Mouse (Mus musculus) gonadal fat pad, adult 2 months (tissue): Measurements from ENCODE around the gene Xab2. TPM values are rescaled to one million over a fixed set of nuclear protein-coding genes. Genes with fewer than 3 reads are reported as not detected.

Experiments used
- polyA plus RNA-seq: library from polyadenylated mRNA; depleted of rRNA; stranded (reverse); fragments of >200 nt; gene quantifications from 2 replicates; pipeline ENCODE4 v1.2.3, GENCODE M21; 2012; rRNA removed

Xab2 gene
- polyA plus RNA-seq, 1 experiment, result 65.8 TPM

Other genes starting within 250 kb of the Xab2 start
- 25.9 and 30.3 TPM in 2 replicates for gene Arhgef18, start 228.3 kb downstream of the Xab2 start, polyA plus RNA-seq
- gene Pex11g, start 153.6 kb downstream of the Xab2 start, polyA plus RNA-seq, result 27.2 and 29.8 TPM in 2 replicates
- 0.12 and 0.24 TPM in 2 replicates for gene Tex45, start 150.5 kb downstream of the Xab2 start, polyA plus RNA-seq
- gene Zfp358, start 128.2 kb downstream of the Xab2 start, polyA plus RNA-seq, result 60.3 and 61.1 TPM in 2 replicates
- 217 and 256 TPM in 2 replicates for gene Mcoln1, start 120.9 kb downstream of the Xab2 start, polyA plus RNA-seq
- gene Pnpla6, start 105.9 kb downstream of the Xab2 start, polyA plus RNA-seq, result 79.4 and 87.8 TPM in 2 replicates
- gene C330021F23Rik, start 53.3 kb downstream of the Xab2 start, polyA plus RNA-seq, result 2.8 and 3.2 TPM in 2 replicates
- gene Camsap3, start 34.0 kb downstream of the Xab2 start, polyA plus RNA-seq, result 31.9 and 44.8 TPM in 2 replicates
- 11.6 and 12.5 TPM in 2 replicates for gene Pet100, start 232 bp upstream of the Xab2 start, polyA plus RNA-seq
- 0.26 TPM in 1 of 2 replicates, not detected in the other for gene Pcp2, start 4.2 kb upstream of the Xab2 start, polyA plus RNA-seq
- gene Stxbp2, start 9.6 kb upstream of the Xab2 start, polyA plus RNA-seq, result 102 and 109 TPM in 2 replicates
- gene Retn, start 34.5 kb upstream of the Xab2 start, polyA plus RNA-seq, result 514 and 591 TPM in 2 replicates
- gene Mcemp1, start 44.4 kb upstream of the Xab2 start, polyA plus RNA-seq, result 0.58 and 0.76 TPM in 2 replicates
- gene Fcor, start 51.0 kb upstream of the Xab2 start, polyA plus RNA-seq, result 154 and 266 TPM in 2 replicates
- gene Trappc5, start 55.0 kb upstream of the Xab2 start, polyA plus RNA-seq, result 32.6 and 37.2 TPM in 2 replicates
- gene Fcer2a, start 72.9 kb upstream of the Xab2 start, polyA plus RNA-seq, result 0.10 and 0.14 TPM in 2 replicates
- gene Clec4g, start 99.3 kb upstream of the Xab2 start, polyA plus RNA-seq, result 0.19 and 0.30 TPM in 2 replicates
- gene Cd209a, start 127.7 kb upstream of the Xab2 start, polyA plus RNA-seq, result 0.18 TPM in 1 of 2 replicates, not detected in the other
- 0.09 and 0.15 TPM in 2 replicates for gene Cd209e, start 233.0 kb upstream of the Xab2 start, polyA plus RNA-seq